Mouse (Mus musculus) E14TG2a.4 (cell line): ENCODE measurements around the gene Egflam.

Source experiments
- H3K27me3 ChIP-seq: 2 replicates; pipeline ENCODE4 v1.6.1; 2014; ENCODE audit warnings: low read length, control low read depth; ENCODE audit not compliant: insufficient read depth
- H3K36me3 ChIP-seq: 2 replicates; pipeline ENCODE4 v1.6.1; 2014; ENCODE audit warnings: low read length, control low read depth; ENCODE audit not compliant: insufficient read depth
- H3K4me1 ChIP-seq: replicated peaks from 2 replicates; pipeline ENCODE4 v1.6.1; 2014; ENCODE audit warnings: low read depth, low read length, control low read depth
- H3K4me3 ChIP-seq: replicated peaks from 2 replicates; pipeline ENCODE4 v1.5.1; 2014; ENCODE audit warnings: mild to moderate bottlenecking, low read length
- H3K9me3 ChIP-seq: 2 replicates; pipeline ENCODE4 v1.6.1; 2014; ENCODE audit warnings: low read length, control low read depth
- CTCF ChIP-seq: conservative IDR thresholded peaks from 2 replicates; pipeline ENCODE4 v1.5.1; 2014; ENCODE audit warnings: low read length
- NANOG ChIP-seq: IDR thresholded peaks from 2 replicates; pipeline ENCODE4 v1.6.1; 2014; ENCODE audit warnings: borderline replicate concordance, low read length, mixed read lengths
- POU5F1 ChIP-seq: IDR thresholded peaks from 2 replicates; pipeline ENCODE4 v1.6.1; 2014; ENCODE audit warnings: low read length, borderline replicate concordance

The Egflam gene

GRCm38 (mm10) chr15:7202981-7203380 is 195.2 kb downstream of the Egflam start:
- Histone ChIP-seq H3K36me3 (0 out of 2 replicates have a peak, but pooled peaks cover 6% of the 10 kb centered on the region), H3K4me1 (peaks cover 23% of the 10 kb centered on the region), H3K27me3 (no peaks in the 10 kb centered on the region), H3K4me3 (no peak overlapping the region), H3K9me3 (no peaks in the 10 kb centered on the region)
- TF ChIP-seq CTCF (no peak), NANOG (no peak), POU5F1 (no peak)

DNA sequence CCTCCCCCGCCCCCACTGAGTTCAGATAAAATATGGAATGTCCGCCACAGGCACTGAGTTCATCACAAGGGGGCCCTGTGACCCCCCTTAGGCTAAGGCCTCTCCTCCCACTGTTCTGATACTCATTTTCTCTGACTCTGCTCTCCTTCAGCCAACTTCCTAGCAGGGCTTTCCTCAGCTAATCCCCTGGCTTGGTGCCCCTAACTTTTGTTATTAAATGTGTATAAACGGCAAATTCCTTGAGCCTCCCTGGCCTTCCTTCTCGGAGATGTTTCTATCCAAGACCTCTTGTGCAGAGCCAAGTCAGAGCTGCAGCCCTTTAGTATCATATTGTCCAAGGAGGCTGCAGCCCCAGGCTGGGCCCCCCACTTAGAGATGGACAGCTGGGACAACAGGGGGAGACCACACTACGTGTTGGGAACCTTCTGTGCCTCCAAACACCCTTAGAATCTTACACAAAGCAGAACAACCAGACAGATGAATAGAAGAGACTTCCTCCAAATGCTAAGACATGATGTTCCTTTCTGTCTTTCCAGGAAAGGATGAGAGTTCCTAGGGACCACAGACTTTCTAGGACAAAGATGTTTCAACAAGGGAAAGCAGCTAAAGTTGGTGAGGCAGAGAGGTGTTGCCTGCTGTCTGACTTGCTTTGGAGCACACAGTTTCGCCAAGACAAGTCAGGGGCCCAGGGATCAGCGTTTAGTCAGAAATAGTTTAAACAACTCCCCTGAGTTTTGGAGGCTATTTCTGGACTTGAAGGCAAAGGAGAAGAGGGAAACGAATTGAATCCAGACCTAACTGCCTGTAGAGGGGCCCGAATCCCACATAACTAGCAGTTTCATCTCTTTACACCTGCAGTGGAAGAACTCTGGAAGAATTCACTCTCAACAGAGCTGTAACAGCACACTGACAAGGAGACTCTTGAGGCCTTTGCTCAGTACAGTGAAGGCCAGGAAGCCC is 196.5 kb downstream of the Egflam start:
- Histone ChIP-seq H3K27me3 (no peaks in the 10 kb centered on the region), H3K4me1 (peaks cover 23% of the 10 kb centered on the region), H3K9me3 (no peaks in the 10 kb centered on the region), H3K36me3 (peaks cover 10% of the 10 kb centered on the region), H3K4me3 (no peak overlapping the region)
- TF ChIP-seq CTCF, result no peak
- TF ChIP-seq NANOG, result no peak
- TF ChIP-seq POU5F1, result no peak

- Histone ChIP-seq H3K27me3 (no peaks in the 10 kb centered on the region), H3K9me3 (no peaks in the 10 kb centered on the region), H3K4me3 (no peak overlapping the region), H3K36me3 (peaks cover 15% of the 10 kb centered on the region), H3K4me1 (peaks cover 18% of the 10 kb centered on the region)
- TF ChIP-seq CTCF (no peak), NANOG (no peak), POU5F1 (no peak)
Observed at GRCm38 (mm10) chr15:7200286-7200685, 197.9 kb downstream of the Egflam start.

- H3K4me1 ChIP-seq, result peaks cover 20% of the 10 kb centered on the region
- H3K27me3 ChIP-seq, result no peaks in the 10 kb centered on the region
- no peak overlapping the region for H3K4me3 ChIP-seq
- no peaks in the 10 kb centered on the region for H3K9me3 ChIP-seq
- H3K36me3 ChIP-seq, result peaks cover 29% of the 10 kb centered on the region
- TF ChIP-seq POU5F1, result no peak
- TF ChIP-seq NANOG, result no peak
- no peak for TF ChIP-seq CTCF
Observed at GRCm38 (mm10) chr15:7198816-7199215, 199.4 kb downstream of the Egflam start.

GRCm38 (mm10) chr15:7197652-7198445 is 200.3 kb downstream of the Egflam start:
- no peak for TF ChIP-seq NANOG
- no peak overlapping the region for H3K4me3 ChIP-seq
- H3K9me3 ChIP-seq, result no peaks in the 10 kb centered on the region

GRCm38 (mm10) chr15:7194748-7195221 is 203.4 kb downstream of the Egflam start:
- Histone ChIP-seq H3K4me3 (no peak overlapping the region), H3K9me3 (no peaks in the 10 kb centered on the region), H3K27me3 (no peaks in the 10 kb centered on the region), H3K4me1 (peaks cover 30% of the 10 kb centered on the region), H3K36me3 (peaks cover 68% of the 10 kb centered on the region)
- TF ChIP-seq NANOG (no peak), POU5F1 (no peak), CTCF (no peak)

More at GRCm38 (mm10) chr15:7197652-7198445, 200.3 kb downstream of the Egflam start:
- Histone ChIP-seq H3K27me3 (no peaks in the 10 kb centered on the region), H3K36me3 (peaks cover 37% of the 10 kb centered on the region), H3K4me1 (peaks cover 21% of the 10 kb centered on the region)

DNA sequence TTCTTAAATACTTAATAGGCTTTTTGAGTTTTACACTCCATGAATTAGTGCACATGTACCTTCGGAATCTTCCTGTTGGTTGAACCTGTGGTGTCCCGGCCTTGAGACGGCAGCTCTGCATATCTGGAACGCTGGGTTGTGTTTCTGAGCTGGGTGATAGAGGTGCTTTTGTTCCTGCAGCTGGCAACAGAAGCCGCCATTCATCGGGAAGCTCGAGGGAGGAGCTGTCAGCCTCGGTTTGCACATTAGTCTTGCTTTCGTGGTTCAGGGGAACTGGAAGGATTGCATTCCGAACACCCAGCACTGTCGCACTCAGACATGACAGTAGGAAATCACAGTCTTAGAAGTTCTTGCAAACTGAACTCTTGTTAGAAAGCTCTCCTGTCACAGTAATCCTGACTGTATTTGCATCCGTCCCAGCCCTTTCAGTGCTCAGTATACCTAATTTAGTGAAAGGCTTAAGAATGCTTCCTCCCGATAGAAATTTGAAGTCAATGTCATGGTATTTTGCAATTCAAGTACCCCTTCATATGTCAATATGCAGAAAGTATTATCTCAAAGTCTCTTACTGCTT is 204.0 kb downstream of the Egflam start:
- no peak for TF ChIP-seq POU5F1
- no peaks in the 10 kb centered on the region for H3K9me3 ChIP-seq

DNA sequence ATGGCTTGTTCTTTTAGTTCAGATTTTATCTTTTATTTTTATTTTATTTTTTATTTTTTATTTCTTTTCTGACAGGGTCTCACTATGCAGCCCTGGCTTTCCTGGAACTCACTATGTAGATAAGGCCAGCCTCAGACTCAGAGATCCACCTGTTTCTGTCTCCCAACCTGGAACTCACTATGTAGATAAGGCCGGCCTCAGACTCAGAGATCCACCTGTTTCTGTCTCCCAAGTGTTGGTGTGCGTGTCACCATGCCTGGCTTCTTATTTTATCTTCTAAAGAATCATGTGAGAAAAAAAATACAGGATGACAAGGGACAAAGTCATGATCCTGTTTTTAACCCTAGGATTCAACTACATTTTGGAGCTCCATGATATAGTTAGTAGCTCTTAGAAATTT is 205.6 kb downstream of the Egflam start:
- Histone ChIP-seq H3K27me3 (no peaks in the 10 kb centered on the region), H3K9me3 (no peaks in the 10 kb centered on the region), H3K36me3 (peaks cover 84% of the 10 kb centered on the region), H3K4me3 (no peak overlapping the region), H3K4me1 (peaks cover 30% of the 10 kb centered on the region)
- no peak for TF ChIP-seq NANOG
- no peak for TF ChIP-seq POU5F1
- TF ChIP-seq CTCF, result no peak

More for the DNA sequence above, 204.0 kb downstream of the Egflam start:
- H3K36me3 ChIP-seq, result peaks cover 70% of the 10 kb centered on the region
- H3K27me3 ChIP-seq, result no peaks in the 10 kb centered on the region
- H3K4me1 ChIP-seq, result peaks cover 30% of the 10 kb centered on the region
- no peak overlapping the region for H3K4me3 ChIP-seq
